Mouse (Mus musculus) fibroblast of lung, adult 2 months (primary cell): ENCODE results near the gene Ltk.
"Not testable (repeated sequence)": the region's sequence is repeated elsewhere in the genome, so short reads cannot be mapped to it uniquely, and the experiment has no call there.

Experiments used
- DNase-seq: peaks from one replicate; pipeline ENCODE4 v3.0.0-alpha.2; 2011; ENCODE audit warnings: low read depth

The Ltk gene

DNA sequence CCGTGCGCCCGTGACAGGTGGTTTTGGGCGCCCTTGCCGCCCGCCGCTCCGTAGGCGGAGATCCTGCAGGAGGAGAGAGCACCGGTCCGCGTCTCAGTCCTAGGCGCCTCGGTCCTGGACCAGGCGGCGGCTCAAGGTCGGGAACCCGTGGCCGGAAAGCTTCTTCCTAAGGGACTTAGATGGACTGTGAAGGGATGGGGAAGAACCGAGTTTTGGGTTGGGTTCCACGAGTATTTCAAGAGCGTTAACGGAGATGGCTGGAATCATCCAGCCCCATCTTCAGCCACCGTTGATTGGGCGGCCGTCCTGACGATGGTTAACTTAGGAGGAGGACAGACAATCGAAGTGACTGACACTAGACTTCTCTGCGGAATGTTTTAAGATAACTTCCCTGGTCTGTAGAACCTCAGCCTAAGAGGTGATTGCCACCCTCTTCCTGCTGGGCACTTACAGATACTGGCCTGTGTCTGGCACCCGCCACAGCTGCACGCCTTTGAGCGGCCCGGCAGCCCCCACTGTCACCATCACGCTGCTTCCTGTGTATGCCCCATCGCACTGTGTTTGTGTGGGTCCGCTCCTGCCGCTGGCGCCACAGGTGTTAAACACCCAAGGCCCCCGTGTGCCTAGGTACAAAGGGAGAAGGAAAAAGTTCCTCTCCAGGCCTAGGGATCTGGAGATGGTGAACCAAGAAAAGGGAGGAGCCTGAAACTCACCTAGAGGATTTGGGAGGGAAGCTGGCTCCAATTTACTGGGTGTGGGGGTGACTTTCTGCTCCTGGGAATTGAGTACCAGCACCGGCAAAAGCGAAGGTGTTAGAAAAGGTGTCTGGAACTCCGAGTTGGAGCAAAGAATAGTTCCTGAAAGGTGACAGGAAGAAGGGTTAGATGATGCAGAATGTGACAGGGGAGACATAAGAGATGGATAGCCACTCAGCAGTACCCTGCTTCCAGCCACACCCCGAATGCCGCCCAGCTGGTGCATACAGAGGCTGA, 1.1 kb downstream of the Ltk start:
- no peak for DNase-seq

GRCm38 (mm10) chr2:119758101-119758843, 2.0 kb downstream of the Ltk start:
- DNase-seq: no peak

DNA sequence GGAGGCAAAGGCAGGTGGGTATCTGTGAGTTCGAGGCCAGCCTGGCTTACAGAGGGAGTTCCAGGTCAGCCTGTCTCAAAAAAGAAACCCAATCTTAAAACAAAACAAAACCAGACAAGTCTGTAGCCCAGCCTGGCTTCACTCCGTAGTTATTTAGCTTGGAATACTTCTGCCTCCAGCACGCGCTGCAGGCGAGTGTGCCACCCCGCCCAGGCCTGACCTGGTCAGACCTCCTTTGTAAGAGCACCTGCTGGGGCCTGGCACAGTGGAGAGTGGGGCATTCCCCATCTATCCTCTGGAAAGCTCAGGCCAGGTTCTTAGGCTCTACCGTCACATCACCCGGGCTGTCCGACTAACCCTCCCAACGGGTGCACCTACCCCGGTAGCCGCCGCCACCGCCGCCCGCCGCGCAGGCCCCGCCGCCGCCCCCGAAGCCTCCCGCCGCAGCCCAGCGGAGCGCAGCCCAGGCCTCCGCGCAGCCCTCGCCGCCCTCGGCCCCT, 2.6 kb downstream of the Ltk start:
- no peak for DNase-seq

DNA sequence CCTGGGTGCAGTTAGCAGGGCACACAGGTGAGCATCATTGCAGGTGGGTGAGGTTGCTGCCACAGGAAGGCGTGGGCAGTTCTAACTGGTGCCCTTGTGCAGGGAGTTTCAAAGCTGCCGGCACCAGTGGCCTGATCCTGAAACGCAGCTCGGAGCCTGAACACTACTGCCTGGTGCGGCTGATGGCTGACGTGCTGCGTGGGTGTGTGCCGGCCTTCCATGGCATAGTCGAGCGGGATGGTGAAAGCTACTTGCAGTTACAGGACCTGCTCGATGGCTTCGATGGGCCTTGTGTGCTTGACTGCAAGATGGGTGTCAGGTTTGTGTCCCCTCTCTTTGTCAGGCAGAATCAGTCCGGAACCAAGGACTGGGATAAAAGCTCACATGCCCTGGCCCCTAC, 11.0 kb downstream of the Ltk start:
- DNase-seq: no peak

- no peak for DNase-seq
These were observed 12.7 kb downstream of the Ltk start for GRCm38 (mm10) chr2:119747554-119747953.

DNA sequence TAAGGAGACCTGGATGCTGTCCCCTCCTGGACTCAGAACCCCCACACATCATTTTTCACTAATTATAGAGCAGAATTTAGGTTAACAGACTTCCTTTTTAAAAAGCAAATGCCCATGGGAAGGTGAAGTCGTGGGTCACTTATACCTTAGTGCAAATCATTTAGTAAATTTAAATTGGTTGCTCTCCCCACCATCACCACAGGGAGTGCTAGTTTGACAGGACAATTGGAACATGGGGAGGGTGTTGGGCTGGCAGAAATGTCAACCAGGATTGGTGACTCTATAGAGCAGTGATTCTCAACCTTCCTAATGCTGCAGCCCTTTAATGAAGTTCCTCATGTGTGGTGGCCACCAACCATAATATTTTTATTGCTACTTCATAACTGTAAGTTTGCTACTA, 14.9 kb downstream of the Ltk start:
- no peak for DNase-seq

DNA sequence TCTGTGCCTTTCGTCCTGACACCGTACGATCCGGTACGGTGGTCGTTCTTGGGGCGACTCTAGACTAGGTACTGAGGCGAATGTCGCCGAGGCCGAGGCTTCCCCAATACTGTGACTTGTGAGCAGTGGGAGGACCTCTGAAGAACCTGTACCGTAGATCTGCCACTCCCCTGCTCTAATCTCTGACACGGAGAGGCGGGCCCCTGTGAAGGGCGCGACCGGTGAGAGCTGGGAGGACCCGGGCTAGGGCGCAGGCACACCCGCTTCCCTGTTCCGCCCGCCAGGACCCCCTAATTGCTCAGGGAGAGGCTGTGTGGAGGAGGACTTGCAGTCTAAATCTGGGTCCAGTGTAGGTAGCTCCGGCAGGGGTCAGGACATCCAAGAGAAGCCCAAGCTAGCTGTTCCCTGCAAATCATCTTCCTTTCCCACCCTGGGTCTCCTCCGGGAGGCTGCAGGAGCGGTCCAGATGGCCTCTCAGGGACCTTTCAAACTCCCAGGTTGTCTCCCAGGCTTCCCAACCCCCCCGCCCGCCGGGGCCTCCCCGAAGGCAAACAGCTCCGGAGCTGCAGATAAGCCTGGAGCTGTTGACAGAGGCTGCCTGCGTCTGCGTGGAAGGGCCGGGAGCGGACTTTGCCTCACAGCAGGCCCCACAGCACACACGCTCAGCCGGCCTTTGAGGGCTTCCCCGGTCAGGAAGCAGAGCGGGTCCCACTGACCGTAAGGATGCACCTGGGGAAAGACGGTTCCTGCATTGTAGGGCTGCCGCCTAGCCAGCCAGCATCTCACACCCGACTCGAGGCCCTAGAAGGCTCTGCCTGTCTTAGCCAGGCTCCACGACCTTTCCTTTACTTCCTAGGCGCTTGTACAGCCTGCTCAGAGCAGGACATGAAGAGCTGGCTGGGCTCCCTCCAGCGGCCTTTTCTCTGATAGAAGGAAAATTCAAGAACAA, 15.8 kb downstream of the Ltk start:
- DNase-seq: no peak

- DNase-seq: no peak
These were observed 16.4 kb downstream of the Ltk start for GRCm38 (mm10) chr2:119743808-119744162.

GRCm38 (mm10) chr2:119743176-119743807, 16.9 kb downstream of the Ltk start:
- DNase-seq: no peak

- no peak for DNase-seq
These were observed 17.6 kb downstream of the Ltk start for GRCm38 (mm10) chr2:119742461-119743175.

GRCm38 (mm10) chr2:119741581-119742411, 18.4 kb downstream of the Ltk start, which contains the start of gene Itpka:
TSS of gene Itpka (plus strand) at chr2:119742337.
- DNase-seq: no peak

DNA sequence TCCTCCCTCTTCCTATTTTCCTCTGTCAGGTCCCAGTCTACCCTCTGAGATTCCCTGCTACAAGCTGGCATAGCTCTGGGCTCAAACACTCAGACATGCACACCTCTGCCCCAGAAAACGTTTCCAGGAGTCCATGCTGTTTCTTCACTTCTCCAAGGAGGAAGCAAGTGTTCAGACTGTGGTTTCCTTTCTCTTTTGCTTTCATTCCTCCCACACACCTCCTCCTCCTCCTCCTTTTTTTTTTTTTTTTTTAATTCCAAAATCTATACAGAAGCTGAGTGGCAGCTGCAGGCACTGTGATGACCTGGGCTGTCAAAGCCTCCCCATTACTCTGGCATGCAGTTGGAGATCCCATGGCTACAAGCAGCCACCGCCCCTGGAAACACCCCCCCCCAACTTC, 19.7 kb downstream of the Ltk start:
- no peak for DNase-seq

- DNase-seq: no peak
These were observed 23.1 kb downstream of the Ltk start for GRCm38 (mm10) chr2:119737124-119737523.

- no peak for DNase-seq
These were observed 29.5 kb downstream of the Ltk start for GRCm38 (mm10) chr2:119730735-119731134.

DNA sequence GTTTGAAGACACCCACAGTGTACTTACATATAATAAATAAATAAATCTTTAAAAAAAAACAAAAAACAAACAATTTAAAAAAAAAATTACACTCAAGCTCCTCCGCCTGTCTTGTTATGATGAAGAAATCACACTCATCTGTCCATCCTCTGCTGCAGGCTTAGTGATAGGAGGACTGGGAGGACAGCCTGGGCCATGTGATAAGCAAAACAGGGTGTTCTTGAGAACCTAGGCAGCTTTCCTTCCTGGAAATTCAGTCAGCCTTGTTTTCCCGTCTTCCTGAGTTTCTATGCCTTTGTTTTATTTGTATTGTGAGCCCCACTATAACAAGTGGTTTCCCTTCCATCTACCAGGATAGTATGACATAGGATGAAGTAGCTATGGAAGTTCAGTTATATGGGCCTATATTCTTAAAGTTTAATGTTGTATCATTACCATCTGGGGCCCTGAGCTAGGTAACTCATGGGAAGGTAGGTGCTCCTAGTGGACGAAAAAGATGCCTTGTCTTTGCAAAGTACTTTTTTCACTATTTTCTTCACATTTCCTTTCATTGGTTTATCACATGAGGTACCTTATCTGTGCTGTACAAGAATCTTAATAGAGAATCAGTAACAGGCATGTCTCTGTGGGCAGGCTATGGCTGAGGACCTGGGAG, 32.3 kb downstream of the Ltk start:
- DNase-seq: no peak

- DNase-seq: no peak
These were observed 39.2 kb downstream of the Ltk start for GRCm38 (mm10) chr2:119721070-119721469.

GRCm38 (mm10) chr2:119715868-119716267, 44.4 kb downstream of the Ltk start:
- DNase-seq: not testable (repeated sequence)

DNA sequence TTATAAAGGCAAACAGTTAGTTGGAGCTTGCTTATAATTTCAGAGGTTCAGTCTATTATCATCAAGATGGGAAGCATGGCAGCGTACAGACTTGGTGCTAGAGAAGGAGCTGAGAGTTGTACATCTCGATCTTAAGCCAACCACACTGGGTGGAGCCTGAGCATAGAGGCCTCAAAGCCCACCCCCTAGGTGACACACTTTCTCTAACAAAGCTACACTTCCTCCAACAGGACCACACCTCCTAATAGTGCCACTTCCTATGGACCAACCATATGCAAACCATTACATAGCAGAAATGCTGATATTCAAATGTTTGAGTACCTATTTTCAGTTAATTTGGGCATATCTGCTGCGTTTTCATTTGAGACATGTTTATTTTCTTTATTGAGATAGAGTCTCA, 50.2 kb downstream of the Ltk start:
- no peak for DNase-seq

- no peak for DNase-seq
These were observed 52.6 kb downstream of the Ltk start for GRCm38 (mm10) chr2:119707676-119708075.
